Mouse (Mus musculus) heart, adult 2 months (tissue): ENCODE results near the gene Exoc4.

Experiments
- CTCF ChIP-seq: fragments of 200-600 bp; IDR thresholded peaks from 2 replicates; pipeline ENCODE4 v1.8.1; 2022; ENCODE audit warnings: antibody characterized with exemption, mild to moderate bottlenecking, moderate library complexity
- EP300 ChIP-seq: fragments of 200-500 bp; IDR thresholded peaks from 2 replicates; pipeline ENCODE4 v1.6.1; 2011; ENCODE audit warnings: low read depth, low read length, control low read depth; ENCODE audit not compliant: insufficient read depth
- POLR2A ChIP-seq: fragments of 200-500 bp; IDR thresholded peaks from 2 replicates; pipeline ENCODE4 v1.6.1; 2011; ENCODE audit warnings: mild to moderate bottlenecking, low read depth, low read length, control low read depth; ENCODE audit not compliant: insufficient read depth

DNA sequence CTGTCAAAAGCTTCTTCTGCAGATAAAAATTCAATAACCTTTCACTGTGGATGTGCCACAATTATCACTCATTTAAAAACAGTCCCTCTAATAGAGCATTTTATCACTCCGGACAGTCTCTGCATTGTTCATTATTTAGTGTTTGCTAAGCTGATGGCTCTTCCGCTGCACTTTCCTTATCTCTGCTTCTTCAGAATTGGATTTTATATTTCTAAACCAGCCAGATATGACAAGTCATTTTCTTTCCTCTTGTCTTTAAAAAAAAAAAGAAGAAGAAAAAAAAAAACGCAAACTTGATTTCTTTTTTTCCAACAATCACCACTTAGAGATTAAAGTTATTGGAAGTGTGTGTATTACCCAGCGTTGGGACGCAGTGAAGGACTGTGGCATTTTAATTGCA lies 624.1 kb downstream of the Exoc4 start:
- TF ChIP-seq POLR2A: no peak
- no peak for TF ChIP-seq EP300
- TF ChIP-seq CTCF: no peak
